Comparison of ENCODE assay signal across 26 mouse cellular contexts in the genomic region with DNA sequence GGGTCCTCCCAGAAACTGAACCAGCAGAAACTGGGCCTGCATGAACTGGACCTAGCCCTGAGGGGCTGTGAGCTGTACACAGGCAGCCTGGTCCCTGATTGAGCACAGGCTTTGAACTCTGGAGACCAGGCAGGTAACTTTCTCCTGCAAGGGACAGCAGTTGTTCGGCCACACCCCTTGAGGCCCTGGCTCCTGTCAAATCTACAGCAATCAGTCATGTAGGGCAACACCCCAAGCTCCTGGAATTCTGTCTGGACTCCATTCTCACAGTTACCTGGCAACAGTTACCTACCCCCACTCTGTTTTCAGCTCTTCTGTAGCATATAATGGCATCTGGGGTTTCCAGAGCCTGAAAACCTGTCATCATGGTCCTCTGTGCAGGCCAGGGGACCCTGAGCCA. TPM values are rescaled to one million over a fixed set of nuclear protein-coding genes. Genes with fewer than 3 reads are reported as not detected.
A peak's percentile ranks its signal among the peaks of the same experiment; 100 is the strongest.
DNase-seq lines count a peak whose midpoint lies in the region; ATAC-seq and TF ChIP-seq lines count a peak whose summit lies in the region.
"Had no signal": no experiment of that assay in that cellular context is flagged by ENCODE, and none has a peak within 500 bp of the region (broad histone marks: within the 10 kb centered on the region; RNA-seq: fewer than 3 reads in every experiment).

No protein-coding gene starts in this region.

- no peak overlapping the region for H3K9ac ChIP-seq in stomach, embryonic 14.5 days (replicated peaks; ENCODE audit: low read depth, low read length)
- H3K9ac ChIP-seq in stomach, postnatal 0 days (ENCODE audit: low read length) = no peak overlapping the region
- H3K9ac ChIP-seq: embryonic facial prominence, embryonic 12.5 days; forebrain, embryonic 13.5 days; forebrain, embryonic 15.5 days; forebrain, postnatal 0 days had no signal

- no peak for TF ChIP-seq EP300 in stomach, postnatal 0 days (optimal IDR thresholded peaks at IDR 0.05)

- H3K27me3 ChIP-seq in stomach, embryonic 14.5 days (ENCODE audit: control insufficient read depth, insufficient read depth, low read length) = no peaks in the 10 kb centered on the region
- H3K27me3 ChIP-seq in stomach, postnatal 0 days (ENCODE audit: control insufficient read depth, insufficient read depth, low read length) = no peaks in the 10 kb centered on the region
- H3K27me3 ChIP-seq: embryonic facial prominence, embryonic 12.5 days; forebrain, embryonic 13.5 days; forebrain, embryonic 15.5 days had no signal

- no peak for TF ChIP-seq CTCF in stomach, postnatal 0 days (IDR thresholded peaks at IDR 0.05; ENCODE audit: low read depth)

- H3K9me3 ChIP-seq in stomach, embryonic 14.5 days (ENCODE audit: control insufficient read depth, low read depth, low read length) = no peaks in the 10 kb centered on the region
- H3K9me3 ChIP-seq in stomach, postnatal 0 days (ENCODE audit: control insufficient read depth, low read length) = no peaks in the 10 kb centered on the region
- H3K9me3 ChIP-seq: embryonic facial prominence, embryonic 10.5 days; embryonic facial prominence, embryonic 12.5 days; forebrain, embryonic 13.5 days; forebrain, embryonic 15.5 days had no signal

- no peak overlapping the region for H3K4me2 ChIP-seq in stomach, embryonic 14.5 days (replicated peaks; ENCODE audit: low read depth, low read length)
- H3K4me2 ChIP-seq in stomach, postnatal 0 days (replicated peaks; ENCODE audit: low read depth) = no peak overlapping the region
- H3K4me2 ChIP-seq: embryonic facial prominence, embryonic 12.5 days; forebrain, embryonic 13.5 days; forebrain, embryonic 15.5 days had no signal

- no peaks in the 10 kb centered on the region for H3K4me1 ChIP-seq in stomach, embryonic 14.5 days (ENCODE audit: control insufficient read depth, insufficient read depth, low read length)
- no peaks in the 10 kb centered on the region for H3K4me1 ChIP-seq in stomach, postnatal 0 days (replicated peaks; ENCODE audit: control insufficient read depth, insufficient read depth)
- H3K4me1 ChIP-seq: embryonic facial prominence, embryonic 10.5 days; embryonic facial prominence, embryonic 12.5 days; forebrain, embryonic 13.5 days; forebrain, embryonic 15.5 days had no signal

- peak; percentile 65; the same call in 1 of the 2 replicates for ATAC-seq in stomach, embryonic 14.5 days (ENCODE audit: insufficient number of reproducible peaks, insufficient read depth, low FRiP score, low read depth)
- peak; percentile 61; the same call in 1 of the 2 replicates for ATAC-seq in stomach, postnatal 0 days (ENCODE audit: low FRiP score, low TSS enrichment)
- ATAC-seq in megakaryocyte-erythroid progenitor cell, adult 5-6 weeks (replicated peaks; ENCODE audit: low FRiP score, low TSS enrichment, poor library complexity, severe bottlenecking) = no peak
- ATAC-seq: activated CD4-positive, CD25-positive, alpha-beta regulatory T cell, adult 4 months; forebrain, embryonic 13.5 days; forebrain, embryonic 15.5 days; forebrain, postnatal 0 days had no signal

- no peak overlapping the region for H3K27ac ChIP-seq in stomach, embryonic 14.5 days (ENCODE audit: low read length)
- no peak overlapping the region for H3K27ac ChIP-seq in stomach, postnatal 0 days (replicated peaks)
- H3K27ac ChIP-seq: embryonic facial prominence, embryonic 10.5 days; embryonic facial prominence, embryonic 12.5 days; forebrain, embryonic 13.5 days; forebrain, embryonic 15.5 days had no signal

- H3K36me3 ChIP-seq in stomach, embryonic 14.5 days (ENCODE audit: control insufficient read depth, insufficient read depth, low read length) = no peaks in the 10 kb centered on the region
- no peaks in the 10 kb centered on the region for H3K36me3 ChIP-seq in stomach, postnatal 0 days (ENCODE audit: control insufficient read depth, insufficient read depth, low read length)
- H3K36me3 ChIP-seq: embryonic facial prominence, embryonic 10.5 days; embryonic facial prominence, embryonic 12.5 days; forebrain, embryonic 15.5 days had no signal

- no peak overlapping the region for H3K4me3 ChIP-seq in stomach, embryonic 14.5 days (ENCODE audit: low read depth, low read length)
- H3K4me3 ChIP-seq in stomach, postnatal 0 days (ENCODE audit: low read depth, low read length) = no peak overlapping the region
- H3K4me3 ChIP-seq: embryonic facial prominence, embryonic 10.5 days; embryonic facial prominence, embryonic 12.5 days; forebrain, embryonic 13.5 days; forebrain, embryonic 15.5 days had no signal

- DNase-seq in R1 (ENCODE audit: low read depth, low spot score) = peak; percentile 65
- peak; percentile 29 for DNase-seq in stomach, postnatal 0 days (ENCODE audit: low spot score)
- DNase-seq in spleen, postnatal 36 days (ENCODE audit: low spot score in 2 of 2) = no peak
- DNase-seq: adrenal gland, adult 8-10 months; adrenal gland, postnatal 14 days; adrenal gland, postnatal 36 days; cerebellum, adult 11-12 months; cerebellum, adult 2 months; cerebellum, adult 9-10 months; cerebellum, postnatal 10 days; cerebellum, postnatal 25 days; forebrain, postnatal 0 days had no signal

- WGBS in stomach, embryonic 14.5 days = 54% methylated on average over 1 of the region's 1 CpGs
- 28% methylated on average over 1 of the region's 1 CpGs for WGBS in stomach, postnatal 0 days

RNA-seq across cellular contexts. Expression of gene Esp8, which starts 11.3 kb away (rescaled TPM):
- polyA plus RNA-seq in stomach, embryonic 14.5 days (2014; fragmentation: Nextera tagmentation; extraction: Ambion mirVana) = 0.43 TPM in 1 of 2 replicates, not detected in the other
- 0.22 TPM in 1 of 2 replicates, not detected in the other for polyA plus RNA-seq in stomach, postnatal 0 days (2015; fragmentation: Nextera tagmentation; extraction: Ambion mirVana)
- total RNA-seq in megakaryocyte-erythroid progenitor cell, adult 5-6 weeks (2014; fragmentation: Nextera tagmentation) = not detected in 2 replicates
- total RNA-seq in megakaryocyte-erythroid progenitor cell, adult 5-6 weeks (2017) = not detected in 2 replicates
- total RNA-seq: adrenal gland, adult 18-20 months; adrenal gland, adult 8-10 months; adrenal gland, postnatal 14 days; adrenal gland, postnatal 36 days; ES-E14; forebrain, postnatal 0 days; MEL had no signal
- polyA plus RNA-seq: activated CD4-positive, CD25-positive, alpha-beta regulatory T cell, adult 4 months; C2C12; cerebellum, adult 2 months; cortical plate, adult 2 months; embryonic facial prominence, embryonic 10.5 days; embryonic facial prominence, embryonic 12.5 days; embryonic facial prominence, embryonic 14.5 days; forebrain, embryonic 11.5 days; forebrain, embryonic 13.5 days; forebrain, embryonic 15.5 days; forebrain, postnatal 0 days had no signal

RNA-seq across cellular contexts. Expression of gene Esp6, which starts 30.2 kb away (rescaled TPM):
- polyA plus RNA-seq in stomach, embryonic 14.5 days (2014; fragmentation: Nextera tagmentation; extraction: Ambion mirVana) = not detected in 2 replicates
- polyA plus RNA-seq in stomach, postnatal 0 days (2015; fragmentation: Nextera tagmentation; extraction: Ambion mirVana) = not detected in 2 replicates
- total RNA-seq in megakaryocyte-erythroid progenitor cell, adult 5-6 weeks (2014; fragmentation: Nextera tagmentation) = not detected in 2 replicates
- not detected in 2 replicates for total RNA-seq in megakaryocyte-erythroid progenitor cell, adult 5-6 weeks (2017)
- total RNA-seq: adrenal gland, adult 18-20 months; adrenal gland, adult 8-10 months; adrenal gland, postnatal 14 days; adrenal gland, postnatal 36 days; ES-E14; forebrain, postnatal 0 days; MEL had no signal
- polyA plus RNA-seq: activated CD4-positive, CD25-positive, alpha-beta regulatory T cell, adult 4 months; C2C12; cerebellum, adult 2 months; cortical plate, adult 2 months; embryonic facial prominence, embryonic 10.5 days; embryonic facial prominence, embryonic 12.5 days; embryonic facial prominence, embryonic 14.5 days; forebrain, embryonic 11.5 days; forebrain, embryonic 13.5 days; forebrain, embryonic 15.5 days; forebrain, postnatal 0 days had no signal

Comparison
In these comparisons a context has a peak if more than half of its experiments do, and no peak if none do; other contexts are left out.
1. DNase-seq: peak in R1 (single experiment) and stomach, postnatal 0 days (single experiment); none in spleen, postnatal 36 days (0 of 2).